Mouse (Mus musculus): ENCODE results near the gene Ybx2.

DNA sequence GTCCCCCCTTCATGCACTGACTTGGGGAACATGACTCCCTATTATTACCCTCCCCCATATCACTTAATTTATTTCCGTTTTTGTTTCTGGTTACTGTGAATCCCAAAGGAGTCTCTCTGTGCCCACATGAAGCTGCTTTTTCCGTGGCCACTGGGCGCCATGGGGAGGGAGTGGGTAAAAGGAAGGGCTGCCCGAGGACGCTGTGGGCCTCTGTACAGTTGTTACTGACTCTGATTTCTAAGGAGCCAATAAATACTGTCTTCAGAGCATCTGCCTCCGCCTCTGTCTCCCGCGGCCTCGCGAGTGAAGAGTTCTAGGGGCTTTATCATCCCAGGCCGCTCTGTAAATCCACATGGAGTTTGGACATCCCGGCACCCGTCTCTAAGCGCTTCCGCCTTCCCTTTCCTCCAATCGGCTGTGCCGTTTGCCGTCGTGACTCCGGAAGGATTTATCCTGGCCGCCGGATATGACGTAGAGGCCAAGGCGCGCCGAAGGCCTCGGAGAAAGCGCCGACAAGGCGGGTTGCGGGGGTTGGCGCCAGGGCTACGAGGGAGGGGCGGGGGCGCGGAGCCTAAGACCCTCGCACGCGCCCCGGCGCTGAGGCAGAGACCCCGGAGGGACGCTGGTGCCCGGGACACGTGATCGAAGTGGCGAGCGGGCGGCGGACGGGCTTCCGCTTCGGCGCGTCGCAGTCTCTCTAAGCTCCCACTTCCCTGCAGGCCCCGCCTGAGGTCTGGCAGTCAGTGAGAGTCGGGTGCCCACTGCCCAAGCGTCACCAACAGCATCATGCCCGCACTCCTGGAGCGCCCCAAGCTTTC, 21.8 kb upstream of the Ybx2 start, which contains the start of gene Gps2:
- TF ChIP-seq CTCF (IDR thresholded peaks at IDR 0.05; ENCODE audit: control insufficient read depth, insufficient read depth, insufficient read length) (no peak), CEBPB (IDR thresholded peaks at IDR 0.05; ENCODE audit: low read depth) (no peak)
